Mouse (Mus musculus) midbrain, embryonic 15.5 days (tissue): ENCODE results near the gene Hmgcll1. TPM values are rescaled to one million over a fixed set of nuclear protein-coding genes. Genes with fewer than 3 reads are reported as not detected.
"Not testable (repeated sequence)": the region's sequence is repeated elsewhere in the genome, so short reads cannot be mapped to it uniquely, and the experiment has no call there.

Experiments used
- ATAC-seq: fragments of 200-750 bp; cut with Nextera tagmentation; replicated peaks from 2 replicates; pipeline ENCODE4 v1.8.0; 2017; ENCODE audit warnings: moderate TSS enrichment
- H3K27ac ChIP-seq: fragments of 300-500 bp; sonication (generic); 2 replicates; pipeline ENCODE4 v1.5.1; 2015; ENCODE audit warnings: mild to moderate bottlenecking, inconsistent platforms
- H3K27me3 ChIP-seq: fragments of 300-500 bp; sonication (generic); replicated peaks from 2 replicates; pipeline ENCODE4 v1.6.1; 2015; ENCODE audit warnings: inconsistent platforms
- H3K36me3 ChIP-seq: fragments of 300-500 bp; sonication (generic); replicated peaks from 2 replicates; pipeline ENCODE4 v1.6.1; 2015; ENCODE audit warnings: inconsistent platforms
- H3K4me1 ChIP-seq: fragments of 300-500 bp; sonication (generic); 2 replicates; pipeline ENCODE4 v1.6.1; 2015; ENCODE audit warnings: inconsistent platforms
- H3K4me2 ChIP-seq: fragments of 300-500 bp; sonication (generic); 2 replicates; pipeline ENCODE4 v1.6.1; 2015; ENCODE audit warnings: inconsistent platforms, mild to moderate bottlenecking, moderate library complexity
- H3K4me3 ChIP-seq: fragments of 300-500 bp; sonication (generic); 2 replicates; pipeline ENCODE4 v1.5.1; 2015; ENCODE audit warnings: mild to moderate bottlenecking, inconsistent platforms
- H3K9ac ChIP-seq: fragments of 300-500 bp; sonication (generic); 2 replicates; pipeline ENCODE4 v1.6.1; 2015; ENCODE audit warnings: mild to moderate bottlenecking, inconsistent platforms
- H3K9me3 ChIP-seq: fragments of 300-500 bp; sonication (generic); 2 replicates; pipeline ENCODE4 v1.6.1; 2016; ENCODE audit warnings: inconsistent platforms
- WGBS: fragments of 180-500 bp; shearing (Covaris S2); methylation state at CpG from one replicate; pipeline ENCODE4 v1.1.7; 2015; ENCODE audit warnings: mixed read lengths; 5-methylcytosine and 5-hydroxymethylcytosine counted together
- polyA plus RNA-seq: library from polyadenylated mRNA; unstranded; fragments of >200 nt; fragmentation: Nextera tagmentation; extraction: Ambion mirVana; gene quantifications from 2 replicates; pipeline ENCODE4 v1.2.1, GENCODE M21; 2015

Hmgcll1 gene
- polyA plus RNA-seq, 1 experiment from 2014 or later: 23.6 TPM

DNA sequence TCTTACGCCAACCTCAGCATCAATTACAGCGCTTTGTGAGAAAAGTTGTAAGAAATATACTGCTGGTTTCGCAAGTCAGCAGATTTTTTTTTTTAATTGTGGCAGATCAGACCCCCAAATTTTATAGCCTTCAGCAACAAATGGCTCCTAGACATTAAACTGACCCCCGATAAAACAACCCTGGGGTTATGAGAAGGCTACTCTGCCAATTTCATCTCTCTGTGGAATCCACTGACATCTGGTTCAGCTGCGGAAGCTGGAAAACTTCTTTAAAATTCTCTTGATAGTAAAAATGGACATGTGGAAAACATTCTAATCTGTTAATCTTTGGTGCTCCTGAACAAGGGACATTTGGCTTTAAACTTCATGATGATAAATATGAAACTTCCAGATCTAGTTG lies 82.6 kb downstream of the Hmgcll1 start:
- H3K9me3 ChIP-seq: no peaks in the 10 kb centered on the region
- WGBS: 93% methylated on average over 5 of the region's 5 CpGs
- no peak overlapping the region for H3K9ac ChIP-seq
- H3K27ac ChIP-seq: no peak overlapping the region
- H3K27me3 ChIP-seq: no peaks in the 10 kb centered on the region
- no peak overlapping the region for H3K4me2 ChIP-seq
- no peak overlapping the region for H3K4me3 ChIP-seq
- ATAC-seq: no peak
- no peaks in the 10 kb centered on the region for H3K36me3 ChIP-seq
- no peaks in the 10 kb centered on the region for H3K4me1 ChIP-seq

DNA sequence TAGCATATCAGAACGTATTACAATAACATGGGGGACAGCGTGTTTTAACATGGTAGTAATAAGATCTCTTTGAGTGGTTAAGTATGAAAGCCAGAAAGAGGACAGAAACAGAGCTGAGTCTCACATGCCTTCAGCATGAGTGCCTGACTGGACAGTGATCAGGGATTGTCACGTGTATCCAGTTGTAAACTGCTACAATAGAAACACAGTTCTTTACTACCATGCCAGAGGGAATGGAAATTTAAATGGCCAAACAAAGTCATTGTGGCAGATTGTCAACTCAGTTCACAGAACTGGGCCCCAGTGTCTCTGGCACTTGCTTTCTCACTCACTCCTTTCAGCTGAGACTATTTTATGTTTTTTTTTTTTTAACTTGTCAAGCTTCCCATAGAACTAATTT lies 85.3 kb downstream of the Hmgcll1 start:
- H3K27me3 ChIP-seq: no peaks in the 10 kb centered on the region
- H3K27ac ChIP-seq: no peak overlapping the region
- ATAC-seq: no peak
- no peaks in the 10 kb centered on the region for H3K4me1 ChIP-seq
- no peak overlapping the region for H3K4me2 ChIP-seq
- H3K4me3 ChIP-seq: no peak overlapping the region
- no peak overlapping the region for H3K9ac ChIP-seq
- H3K9me3 ChIP-seq: no peaks in the 10 kb centered on the region
- WGBS: 81% methylated on average over 3 of the region's 3 CpGs
- H3K36me3 ChIP-seq: no peaks in the 10 kb centered on the region

DNA sequence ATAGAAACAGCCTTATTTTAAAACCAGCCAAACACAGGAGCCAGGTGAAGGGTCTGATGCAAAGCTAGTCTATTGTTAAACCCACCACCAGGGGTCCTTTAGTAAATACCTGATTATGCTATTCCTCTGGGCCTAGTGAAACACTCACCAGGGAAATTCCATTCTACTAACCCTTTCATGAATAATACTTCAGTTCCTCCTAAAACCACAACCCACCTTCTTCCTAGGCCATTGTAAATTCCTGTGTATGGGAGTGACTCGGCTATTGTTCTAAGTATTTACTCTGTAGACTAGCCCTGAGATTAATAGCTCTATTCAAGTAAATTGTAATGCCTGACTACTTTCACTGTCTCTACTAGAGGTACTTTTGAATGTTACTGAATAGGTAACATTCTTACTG lies 89.8 kb downstream of the Hmgcll1 start:
- 72% methylated on average over 1 of the region's 1 CpGs for WGBS
- not testable (repeated sequence) for H3K36me3 ChIP-seq, ATAC-seq, H3K27ac ChIP-seq, H3K4me1 ChIP-seq, H3K4me2 ChIP-seq, H3K9ac ChIP-seq, H3K4me3 ChIP-seq, H3K27me3 ChIP-seq, H3K9me3 ChIP-seq

DNA sequence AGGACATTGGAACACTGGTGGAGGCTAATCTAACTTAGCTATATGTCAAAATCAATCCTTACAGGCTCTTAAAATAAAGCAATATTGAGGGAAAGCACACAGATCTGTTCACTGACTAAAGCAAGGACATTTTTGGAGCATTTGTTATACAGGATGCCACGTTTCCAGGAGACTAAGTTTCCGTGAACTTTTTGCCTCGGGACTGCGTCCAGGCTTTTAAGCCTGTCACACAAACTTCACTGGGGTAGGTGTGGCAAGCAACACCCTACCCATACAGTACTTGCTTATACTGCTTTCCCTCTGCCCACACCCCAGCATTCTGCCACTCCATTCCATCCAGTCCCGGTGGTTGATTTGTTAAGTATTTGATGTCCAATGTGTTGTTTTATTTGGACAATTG lies 90.2 kb downstream of the Hmgcll1 start:
- H3K4me3 ChIP-seq: no peak overlapping the region
- no peak overlapping the region for H3K4me2 ChIP-seq
- 93% methylated on average over 5 of the region's 5 CpGs for WGBS
- H3K9ac ChIP-seq: no peak overlapping the region
- no peak overlapping the region for H3K27ac ChIP-seq
- H3K4me1 ChIP-seq: no peaks in the 10 kb centered on the region
- H3K36me3 ChIP-seq: no peaks in the 10 kb centered on the region
- no peaks in the 10 kb centered on the region for H3K27me3 ChIP-seq
- no peak for ATAC-seq
- no peaks in the 10 kb centered on the region for H3K9me3 ChIP-seq

DNA sequence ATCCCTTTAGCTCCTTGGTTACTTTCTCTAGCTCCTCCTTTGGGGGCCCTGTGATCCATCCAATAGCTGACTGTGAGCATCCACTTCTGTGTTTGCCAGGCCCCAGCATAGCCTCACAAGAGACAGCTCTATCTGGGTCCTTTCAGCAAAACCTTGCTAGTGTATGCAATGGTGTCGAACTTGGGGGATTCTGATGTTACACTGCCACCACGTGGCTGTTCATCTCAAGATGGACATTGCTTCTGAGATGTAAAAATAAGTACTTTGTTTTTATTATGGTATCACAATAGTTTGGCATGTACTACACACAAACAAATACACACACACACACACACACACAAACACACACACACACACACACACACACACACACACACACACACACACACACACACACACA lies 108.2 kb downstream of the Hmgcll1 start:
- H3K4me1 ChIP-seq, H3K36me3 ChIP-seq, H3K27me3 ChIP-seq, H3K9ac ChIP-seq, H3K4me2 ChIP-seq, H3K27ac ChIP-seq, H3K4me3 ChIP-seq, H3K9me3 ChIP-seq: not testable (repeated sequence)
- WGBS: 1% methylated on average over 2 of the region's 2 CpGs
- peak; percentile 75 for ATAC-seq

DNA sequence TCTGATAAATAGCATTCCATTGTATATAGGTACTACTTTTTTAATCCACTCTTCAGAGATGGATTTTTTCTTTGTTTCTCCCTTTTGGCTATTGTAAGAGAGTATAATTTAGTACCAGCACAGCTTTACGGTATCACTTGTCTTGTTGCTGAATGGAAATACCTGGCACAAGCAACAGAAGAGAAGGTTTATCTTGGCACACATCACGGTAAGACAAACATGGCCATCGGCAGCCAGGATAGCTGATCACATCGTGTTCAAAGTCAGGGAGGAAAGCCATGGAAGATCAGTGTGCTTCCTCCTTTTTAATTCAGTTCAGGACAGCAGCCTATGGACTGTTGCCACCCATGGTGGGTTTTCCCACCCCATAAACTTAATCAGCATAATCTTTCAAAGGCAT lies 109.6 kb downstream of the Hmgcll1 start:
- Histone ChIP-seq H3K4me2 (no peak overlapping the region), H3K4me3 (no peak overlapping the region), H3K4me1 (no peaks in the 10 kb centered on the region), H3K9ac (no peak overlapping the region), H3K27ac (no peak overlapping the region), H3K9me3 (no peaks in the 10 kb centered on the region), H3K27me3 (no peaks in the 10 kb centered on the region), H3K36me3 (no peaks in the 10 kb centered on the region)
- ATAC-seq: no peak
- 76% methylated on average over 4 of the region's 4 CpGs for WGBS

DNA sequence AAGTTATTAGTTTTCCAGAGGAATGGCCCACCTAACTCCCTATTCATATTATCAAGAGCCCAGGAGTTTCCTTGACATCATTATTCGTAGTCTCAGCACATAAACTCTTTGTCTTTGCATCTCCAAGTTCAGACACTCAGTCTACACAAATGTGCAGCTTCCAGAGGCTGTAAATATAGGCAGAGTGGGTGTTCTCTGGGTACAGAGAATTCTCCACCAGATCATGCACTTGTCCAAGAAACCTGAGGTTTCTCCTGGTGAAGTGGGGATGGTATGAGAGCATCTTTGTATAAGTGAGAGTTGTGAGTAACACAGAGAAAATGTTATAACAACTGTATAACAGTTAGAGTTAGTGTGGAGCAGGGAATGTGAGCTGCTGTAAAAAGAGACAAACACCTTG lies 114.7 kb downstream of the Hmgcll1 start:
- ATAC-seq: no peak
- 77% methylated on average over 1 of the region's 1 CpGs for WGBS

DNA sequence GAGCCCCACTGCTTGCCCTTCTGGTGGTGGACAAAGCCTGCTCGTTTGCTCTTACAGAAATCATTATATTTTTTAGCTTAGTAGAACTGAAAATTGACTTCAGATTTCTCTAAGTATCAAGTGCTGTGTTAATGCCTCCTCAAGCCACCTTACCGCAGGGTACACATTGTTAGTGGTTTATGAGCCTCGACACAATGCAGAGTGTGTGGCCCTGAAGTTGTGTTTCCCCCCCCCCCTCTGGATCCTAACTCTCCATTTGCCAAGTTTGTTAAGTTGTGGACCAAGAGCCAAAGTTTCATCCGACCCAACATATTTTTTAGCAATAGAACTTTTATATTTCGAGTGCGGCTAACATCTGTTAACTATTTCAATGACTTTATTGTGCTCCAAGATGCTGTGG lies 119.4 kb downstream of the Hmgcll1 start:
- Histone ChIP-seq H3K9ac (no peak overlapping the region), H3K27ac (no peak overlapping the region), H3K27me3 (no peaks in the 10 kb centered on the region; the same call in 1 of the 2 replicates), H3K4me2 (no peak overlapping the region), H3K9me3 (no peaks in the 10 kb centered on the region), H3K4me3 (no peak overlapping the region), H3K4me1 (no peaks in the 10 kb centered on the region), H3K36me3 (no peaks in the 10 kb centered on the region)
- no peak for ATAC-seq
- WGBS: 84% methylated on average over 6 of the region's 6 CpGs

More for the DNA sequence above, 114.7 kb downstream of the Hmgcll1 start:
- H3K4me3 ChIP-seq: no peak overlapping the region
- no peak overlapping the region for H3K4me2 ChIP-seq
- H3K36me3 ChIP-seq: no peaks in the 10 kb centered on the region
- no peaks in the 10 kb centered on the region for H3K9me3 ChIP-seq
- H3K27ac ChIP-seq: no peak overlapping the region
- no peaks in the 10 kb centered on the region for H3K4me1 ChIP-seq
- H3K9ac ChIP-seq: no peak overlapping the region
- no peaks in the 10 kb centered on the region for H3K27me3 ChIP-seq

DNA sequence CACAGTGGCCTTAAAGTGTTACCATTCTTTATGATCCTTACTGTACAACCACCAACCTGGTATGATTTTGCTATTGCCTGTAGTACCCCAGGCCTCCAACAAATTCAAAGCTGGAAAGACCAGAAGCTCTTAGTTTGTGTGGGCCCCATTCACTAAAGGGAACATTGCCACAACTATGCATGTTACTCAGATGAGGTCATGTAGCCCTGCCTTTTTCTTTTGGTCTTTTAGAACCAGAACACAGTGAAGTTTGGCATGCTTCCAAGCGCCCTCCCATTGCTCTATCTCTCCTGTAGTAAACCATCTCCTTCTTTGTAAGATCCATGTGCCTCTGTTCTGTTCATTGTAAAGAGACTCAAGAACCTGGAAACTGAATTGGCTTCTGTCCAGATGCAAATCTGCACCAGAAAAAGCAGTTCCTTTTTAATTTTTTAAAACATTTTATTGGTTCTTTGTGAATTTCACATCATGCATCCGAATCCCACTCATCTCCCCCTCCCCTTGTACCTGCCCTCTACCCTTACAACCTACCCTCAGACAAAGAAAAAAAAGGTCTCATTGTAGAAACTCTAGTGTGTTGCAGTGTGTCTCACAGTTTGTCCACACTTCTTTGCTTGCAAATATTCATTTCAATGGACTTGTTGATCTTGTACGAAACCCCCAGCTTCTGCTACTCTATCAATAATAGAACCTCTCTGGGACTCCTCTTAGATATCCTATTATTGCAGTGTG lies 123.9 kb downstream of the Hmgcll1 start:
- WGBS: 63% methylated on average over 3 of the region's 3 CpGs
- Histone ChIP-seq H3K4me3 (no peak overlapping the region), H3K9ac (no peak overlapping the region), H3K4me2 (no peak overlapping the region), H3K36me3 (no peaks in the 10 kb centered on the region), H3K9me3 (no peaks in the 10 kb centered on the region), H3K27ac (no peak overlapping the region), H3K4me1 (no peaks in the 10 kb centered on the region), H3K27me3 (peaks cover 3% of the 10 kb centered on the region; the same call in 1 of the 2 replicates)
- ATAC-seq: no peak

DNA sequence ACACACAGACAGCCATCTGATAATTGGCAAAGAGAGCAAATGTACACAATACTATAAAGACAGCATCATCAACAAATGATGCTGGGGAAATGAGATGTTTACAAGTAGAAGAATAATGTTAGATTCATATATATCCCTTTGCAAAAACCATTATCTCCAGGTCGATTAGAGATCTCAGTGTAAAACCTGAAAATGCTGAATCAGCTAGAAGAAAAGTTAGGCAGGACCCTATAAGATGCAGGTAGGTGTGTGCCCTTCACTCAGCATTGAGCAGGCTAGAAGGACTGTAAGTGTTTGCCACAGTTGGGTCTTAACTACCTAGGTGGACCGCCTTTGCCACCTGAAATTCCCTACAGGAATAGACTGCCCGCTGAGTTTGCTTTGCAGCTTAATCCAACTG lies 130.9 kb downstream of the Hmgcll1 start:
- Histone ChIP-seq H3K9ac (no peak overlapping the region), H3K4me2 (no peak overlapping the region), H3K4me1 (no peaks in the 10 kb centered on the region), H3K36me3 (no peaks in the 10 kb centered on the region), H3K9me3 (no peaks in the 10 kb centered on the region), H3K27ac (no peak overlapping the region), H3K27me3 (0 out of 2 replicates have a peak, but pooled peaks cover 3% of the 10 kb centered on the region), H3K4me3 (no peak overlapping the region)
- no peak for ATAC-seq
- 49% methylated on average over 3 of the region's 3 CpGs for WGBS

DNA sequence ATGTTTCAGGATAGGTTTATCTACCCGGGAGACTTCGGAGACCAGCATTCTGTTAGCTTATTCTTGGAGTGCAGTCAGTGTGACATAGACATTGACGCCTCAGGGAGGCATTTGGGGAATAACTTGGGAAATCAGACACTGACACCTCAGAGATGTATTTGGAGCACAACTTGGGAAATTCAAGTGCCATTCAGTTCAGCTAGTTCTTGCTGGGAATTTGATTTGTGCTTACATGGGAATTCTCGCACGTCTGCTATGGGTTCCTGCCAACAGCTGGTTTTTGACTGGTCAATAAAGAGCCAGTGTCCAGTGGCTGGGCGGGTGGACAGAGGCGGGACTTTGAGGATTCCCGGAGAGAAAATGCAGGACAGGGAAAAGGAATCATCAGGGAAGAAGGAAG lies 147.8 kb downstream of the Hmgcll1 start:
- 59% methylated on average over 8 of the region's 8 CpGs for WGBS
- Histone ChIP-seq H3K4me2 (no peak overlapping the region), H3K4me1 (no peaks in the 10 kb centered on the region)

DNA sequence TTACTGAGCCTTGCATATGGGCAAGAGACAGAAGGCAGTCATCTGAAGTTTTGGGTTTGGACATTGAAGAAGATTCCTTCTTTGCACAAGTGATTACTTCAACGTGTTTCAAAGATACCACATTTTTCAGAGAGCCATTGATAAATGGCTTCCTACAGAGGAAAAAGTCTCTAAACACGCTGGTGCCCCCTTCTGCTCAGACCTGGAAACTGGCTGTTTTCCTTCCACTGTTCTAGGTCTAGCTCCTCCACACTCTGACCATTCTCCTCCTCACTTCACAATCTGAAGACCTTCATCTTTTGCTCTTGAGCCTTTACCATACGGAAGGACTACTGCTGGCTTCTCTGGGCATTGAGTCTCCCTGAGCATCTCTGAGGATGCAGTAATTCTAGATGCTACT lies 153.7 kb downstream of the Hmgcll1 start:
- no peaks in the 10 kb centered on the region for H3K9me3 ChIP-seq
- H3K27me3 ChIP-seq: no peaks in the 10 kb centered on the region
- H3K4me1 ChIP-seq: no peaks in the 10 kb centered on the region
- H3K36me3 ChIP-seq: no peaks in the 10 kb centered on the region
- H3K9ac ChIP-seq: no peak overlapping the region
- H3K4me2 ChIP-seq: no peak overlapping the region
- ATAC-seq: no peak
- 59% methylated on average over 3 of the region's 3 CpGs for WGBS
- no peak overlapping the region for H3K27ac ChIP-seq
- no peak overlapping the region for H3K4me3 ChIP-seq

More for the DNA sequence above, 147.8 kb downstream of the Hmgcll1 start:
- H3K4me3 ChIP-seq: no peak overlapping the region
- H3K27ac ChIP-seq: no peak overlapping the region
- H3K27me3 ChIP-seq: no peaks in the 10 kb centered on the region
- no peaks in the 10 kb centered on the region for H3K9me3 ChIP-seq
- ATAC-seq: no peak
- no peak overlapping the region for H3K9ac ChIP-seq
- H3K36me3 ChIP-seq: no peaks in the 10 kb centered on the region

DNA sequence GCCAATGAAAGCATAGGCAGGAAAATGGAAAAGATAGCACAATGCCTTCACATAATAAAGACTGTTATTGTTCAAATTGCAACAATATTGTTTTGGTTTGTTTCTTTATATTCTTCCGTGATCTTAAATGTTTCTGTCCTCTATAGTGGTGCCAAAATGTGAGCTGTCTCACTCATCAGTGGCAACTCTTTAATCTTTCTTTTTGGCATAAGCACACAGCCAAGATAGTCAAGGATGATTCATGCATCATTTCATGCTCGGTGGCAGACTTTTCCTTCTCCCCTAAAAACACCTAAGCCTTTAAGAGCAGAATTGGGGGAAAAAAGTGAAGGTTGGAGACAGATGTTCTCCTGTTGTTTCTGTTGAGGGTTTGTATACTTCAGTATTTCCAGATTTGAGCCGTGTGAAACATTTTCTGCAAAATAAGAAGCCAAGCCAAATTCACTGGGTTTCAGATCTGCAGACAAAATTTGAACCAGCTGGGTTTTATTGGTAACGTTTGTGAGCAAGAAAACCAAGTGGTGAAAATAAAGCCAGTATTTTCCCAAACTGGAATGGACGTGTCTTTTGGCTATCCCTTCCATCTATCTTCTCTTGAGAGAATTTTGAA lies 158.1 kb downstream of the Hmgcll1 start:
- no peaks in the 10 kb centered on the region for H3K4me1 ChIP-seq
- no peak overlapping the region for H3K9ac ChIP-seq
- no peaks in the 10 kb centered on the region for H3K9me3 ChIP-seq
- 89% methylated on average over 5 of the region's 5 CpGs for WGBS
- no peaks in the 10 kb centered on the region for H3K27me3 ChIP-seq
- H3K4me3 ChIP-seq: no peak overlapping the region
- H3K4me2 ChIP-seq: no peak overlapping the region
- H3K27ac ChIP-seq: no peak overlapping the region
- no peaks in the 10 kb centered on the region for H3K36me3 ChIP-seq
- ATAC-seq: no peak
